Mouse (Mus musculus) olfactory bulb, adult 2 months (tissue): ENCODE data around the gene Tcf12.

Source experiments
- CTCF ChIP-seq: fragments of 200-500 bp; IDR thresholded peaks from 2 replicates; pipeline ENCODE4 v1.5.1; 2012; ENCODE audit warnings: low read depth, mild to moderate bottlenecking, low read length, moderate library complexity; ENCODE audit not compliant: insufficient read depth
- POLR2A ChIP-seq: fragments of 200-500 bp; IDR thresholded peaks from 2 replicates; pipeline ENCODE4 v1.6.1; 2012; ENCODE audit warnings: mild to moderate bottlenecking, low read depth, low read length, moderate library complexity; ENCODE audit not compliant: insufficient read depth

GRCm38 (mm10) chr9:71807801-71808200 is 303.9 kb downstream of the Tcf12 start:
- TF ChIP-seq CTCF (no peak), POLR2A (no peak)
